Mouse (Mus musculus): ENCODE measurements around the gene Prickle2. TPM values are rescaled to one million over a fixed set of nuclear protein-coding genes. Genes with fewer than 3 reads are reported as not detected.

The Prickle2 gene
- total RNA-seq, 2 experiments from 2014 or later: under 0.01 TPM; not detected in 1

- no peak for ATAC-seq (replicated peaks; ENCODE audit: low FRiP score, poor library complexity, severe bottlenecking)
These were observed 35.3 kb downstream of the Prickle2 start for GRCm38 (mm10) chr6:92670518-92671147.

GRCm38 (mm10) chr6:92669623-92670022 lies 36.3 kb downstream of the Prickle2 start:
- ATAC-seq (replicated peaks; ENCODE audit: low FRiP score, poor library complexity, severe bottlenecking): no peak

GRCm38 (mm10) chr6:92667544-92667943 lies 38.4 kb downstream of the Prickle2 start:
- no peak for ATAC-seq (replicated peaks; ENCODE audit: low FRiP score, poor library complexity, severe bottlenecking)

GRCm38 (mm10) chr6:92665530-92665989 lies 40.4 kb downstream of the Prickle2 start:
- ATAC-seq (replicated peaks; ENCODE audit: low FRiP score, poor library complexity, severe bottlenecking): no peak

- no peak for ATAC-seq (replicated peaks; ENCODE audit: low FRiP score, poor library complexity, severe bottlenecking)
These were observed 42.1 kb downstream of the Prickle2 start for GRCm38 (mm10) chr6:92663885-92664284.

GRCm38 (mm10) chr6:92663433-92663832 lies 42.5 kb downstream of the Prickle2 start:
- no peak for ATAC-seq (replicated peaks; ENCODE audit: low FRiP score, poor library complexity, severe bottlenecking)

GRCm38 (mm10) chr6:92649063-92649462 lies 56.9 kb downstream of the Prickle2 start:
- no peak for ATAC-seq (replicated peaks; ENCODE audit: low FRiP score, poor library complexity, severe bottlenecking)

- no peak for ATAC-seq (replicated peaks; ENCODE audit: low FRiP score, poor library complexity, severe bottlenecking)
These were observed 57.4 kb downstream of the Prickle2 start for GRCm38 (mm10) chr6:92648571-92648970.

GRCm38 (mm10) chr6:92642929-92643328 lies 63.0 kb downstream of the Prickle2 start:
- ATAC-seq (replicated peaks; ENCODE audit: low FRiP score, poor library complexity, severe bottlenecking): no peak

- ATAC-seq (replicated peaks; ENCODE audit: low FRiP score, poor library complexity, severe bottlenecking): no peak
These were observed 64.0 kb downstream of the Prickle2 start for GRCm38 (mm10) chr6:92641956-92642355.

GRCm38 (mm10) chr6:92640896-92641295 lies 65.1 kb downstream of the Prickle2 start:
- ATAC-seq (replicated peaks; ENCODE audit: low FRiP score, poor library complexity, severe bottlenecking): no peak

GRCm38 (mm10) chr6:92636431-92636830 lies 69.5 kb downstream of the Prickle2 start:
- ATAC-seq (replicated peaks; ENCODE audit: low FRiP score, poor library complexity, severe bottlenecking): no peak

- no peak for ATAC-seq (replicated peaks; ENCODE audit: low FRiP score, poor library complexity, severe bottlenecking)
These were observed 71.0 kb downstream of the Prickle2 start for GRCm38 (mm10) chr6:92634876-92635468.

- no peak for ATAC-seq (replicated peaks; ENCODE audit: low FRiP score, poor library complexity, severe bottlenecking)
These were observed 75.0 kb downstream of the Prickle2 start for GRCm38 (mm10) chr6:92630991-92631390.

GRCm38 (mm10) chr6:92627711-92628110 lies 78.2 kb downstream of the Prickle2 start:
- no peak for ATAC-seq (replicated peaks; ENCODE audit: low FRiP score, poor library complexity, severe bottlenecking)

- no peak for ATAC-seq (replicated peaks; ENCODE audit: low FRiP score, poor library complexity, severe bottlenecking)
These were observed 78.8 kb downstream of the Prickle2 start for GRCm38 (mm10) chr6:92627048-92627617.

GRCm38 (mm10) chr6:92625923-92626322 lies 80.0 kb downstream of the Prickle2 start:
- no peak for ATAC-seq (replicated peaks; ENCODE audit: low FRiP score, poor library complexity, severe bottlenecking)

- ATAC-seq (replicated peaks; ENCODE audit: low FRiP score, poor library complexity, severe bottlenecking): no peak
These were observed 81.6 kb downstream of the Prickle2 start for GRCm38 (mm10) chr6:92624306-92624705.

GRCm38 (mm10) chr6:92617183-92617582 lies 88.8 kb downstream of the Prickle2 start:
- ATAC-seq (replicated peaks; ENCODE audit: low FRiP score, poor library complexity, severe bottlenecking): no peak

GRCm38 (mm10) chr6:92614771-92615170 lies 91.2 kb downstream of the Prickle2 start:
- ATAC-seq (replicated peaks; ENCODE audit: low FRiP score, poor library complexity, severe bottlenecking): no peak

GRCm38 (mm10) chr6:92612151-92612769 lies 93.7 kb downstream of the Prickle2 start:
- no peak for ATAC-seq (replicated peaks; ENCODE audit: low FRiP score, poor library complexity, severe bottlenecking)

All from erythroblast, adult 5-6 weeks (primary cell).